Mouse (Mus musculus) T-helper 1 cell (primary cell): Measurements from ENCODE around the gene Zmym5.
"Not testable (repeated sequence)": the region's sequence is repeated elsewhere in the genome, so short reads cannot be mapped to it uniquely, and the experiment has no call there.

Source experiments
- in situ Hi-C: fragments of 300-600 bp; cut with MboI, MseI; formaldehyde crosslinking; loops from one replicate; pipeline ENCODE4 v1.15.1; 2025; ENCODE audit warnings: high pct_unique_total_duplicates

Zmym5 gene

DNA sequence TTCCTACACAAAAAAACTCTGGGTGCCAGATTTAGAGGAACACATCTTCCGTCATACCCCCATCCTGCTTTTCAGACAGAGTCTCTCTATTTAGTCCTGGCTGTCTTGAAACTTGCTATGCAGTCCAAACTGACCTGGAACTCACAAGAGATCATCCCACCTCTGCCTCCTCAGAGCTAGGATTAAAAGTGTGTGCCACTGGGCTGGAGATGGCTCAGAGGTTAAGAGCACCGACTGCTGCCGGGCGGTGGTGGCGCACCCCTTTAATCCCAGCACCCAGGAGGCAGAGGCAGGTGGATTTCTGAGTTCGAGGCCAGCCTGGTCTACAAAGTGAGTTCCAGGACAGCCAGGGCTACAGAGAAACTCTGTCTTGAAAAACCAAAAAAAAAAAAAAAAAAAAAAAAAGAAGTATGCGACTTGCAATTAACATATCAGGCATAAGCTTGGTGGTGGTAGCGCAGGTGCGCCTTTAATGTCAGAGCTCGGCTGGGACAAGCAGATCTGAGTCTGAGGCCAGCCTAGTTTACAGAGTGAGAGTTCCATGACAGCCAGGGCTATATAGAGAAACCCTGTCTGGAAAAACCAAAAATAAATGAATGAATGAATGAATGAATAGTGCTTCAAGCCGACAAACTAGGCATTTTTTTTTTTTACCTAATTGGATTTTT lies 34.8 kb downstream of the Zmym5 start:
- in situ Hi-C loops = no loop called here

DNA sequence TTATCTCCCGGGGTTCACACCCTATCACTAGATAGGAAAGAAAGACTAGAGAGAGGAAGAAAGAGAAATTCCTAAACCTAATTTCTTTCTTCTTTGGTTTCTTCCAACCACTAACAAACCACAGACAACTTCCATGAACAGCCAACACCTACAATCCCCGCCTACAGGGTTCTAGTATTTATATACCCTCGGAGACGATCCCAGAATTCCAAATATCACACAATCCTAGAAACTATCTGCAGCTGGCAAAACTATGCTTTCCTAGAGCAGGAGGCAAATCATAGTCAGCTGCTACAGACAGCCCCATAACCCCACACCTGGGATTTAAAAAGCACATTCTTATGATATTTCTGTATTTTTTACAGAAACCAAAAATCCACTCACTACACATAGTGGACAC lies 36.1 kb downstream of the Zmym5 start:
- in situ Hi-C loops = no loop called here

DNA sequence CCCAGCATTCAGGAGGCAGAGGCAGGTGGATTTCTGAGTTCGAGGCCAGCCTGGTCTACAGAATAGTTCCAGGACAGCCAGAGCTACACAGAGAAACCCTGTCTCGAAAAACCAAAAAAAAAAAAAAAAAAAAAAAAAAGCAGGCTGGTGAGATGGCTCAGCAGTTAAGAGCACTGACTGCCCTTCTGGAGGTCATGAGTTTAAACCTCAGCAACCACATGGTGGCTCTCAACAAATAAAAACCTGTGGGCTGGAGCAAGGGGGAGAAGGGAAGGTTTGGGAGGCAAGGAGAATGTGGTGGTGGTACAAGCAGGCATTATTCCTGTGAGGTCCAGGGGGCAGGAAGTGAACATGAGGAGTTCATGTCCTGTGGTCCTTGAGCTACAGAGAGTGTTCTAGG lies 45.1 kb downstream of the Zmym5 start:
- in situ Hi-C loops = not testable (repeated sequence)

- in situ Hi-C loops = not testable (repeated sequence)
These were observed 46.4 kb downstream of the Zmym5 start for GRCm38 (mm10) chr14:56765117-56765516.

DNA sequence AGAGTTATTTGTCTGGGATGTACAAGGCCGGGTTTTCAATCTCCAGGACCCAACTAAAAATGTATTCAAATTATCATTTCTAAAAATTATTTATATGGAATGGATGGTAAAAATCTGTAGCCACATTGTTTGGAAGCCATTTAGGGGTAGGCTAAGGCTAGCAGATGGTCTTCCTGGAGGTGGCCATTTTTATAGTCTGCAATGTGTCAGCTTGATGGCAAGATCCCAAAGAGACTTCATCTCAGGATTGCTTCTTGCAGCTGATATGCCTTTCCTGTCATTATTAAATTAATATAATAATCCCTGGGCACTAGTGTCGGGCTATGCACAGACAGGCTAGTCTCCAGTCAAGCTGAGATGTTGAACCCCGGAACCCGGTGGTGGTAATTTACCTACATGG lies 60.2 kb downstream of the Zmym5 start:
- in situ Hi-C loops = no loop called here
